Mouse (Mus musculus) liver, embryonic 12.5 days (tissue): ENCODE data around the gene Stac2. TPM values are rescaled to one million over a fixed set of nuclear protein-coding genes. Genes with fewer than 3 reads are reported as not detected.
A peak's percentile ranks its signal among the peaks of the same experiment; 100 is the strongest.

ENCODE experiments used
- ATAC-seq: fragments of 200-750 bp; cut with Nextera tagmentation; 2 replicates; pipeline ENCODE4 v1.8.0; 2017; ENCODE audit warnings: moderate number of reproducible peaks, mild to moderate bottlenecking, moderate library complexity
- H3K27ac ChIP-seq: fragments of 300-500 bp; sonication (generic); 2 replicates; pipeline ENCODE4 v1.5.1; 2016; ENCODE audit warnings: mild to moderate bottlenecking
- H3K27me3 ChIP-seq: fragments of 300-500 bp; sonication (generic); replicated peaks from 2 replicates; pipeline ENCODE4 v1.6.1; 2016; ENCODE audit warnings: mild to moderate bottlenecking, moderate library complexity
- H3K36me3 ChIP-seq: fragments of 300-500 bp; sonication (generic); 2 replicates; pipeline ENCODE4 v1.6.1; 2016; ENCODE audit warnings: mild to moderate bottlenecking, moderate library complexity
- H3K4me1 ChIP-seq: fragments of 300-500 bp; sonication (generic); 2 replicates; pipeline ENCODE4 v1.6.1; 2016
- H3K4me2 ChIP-seq: fragments of 300-500 bp; sonication (generic); 2 replicates; pipeline ENCODE4 v1.6.1; 2016; ENCODE audit warnings: mild to moderate bottlenecking, moderate library complexity
- H3K4me3 ChIP-seq: fragments of 300-500 bp; sonication (generic); 2 replicates; pipeline ENCODE4 v1.5.1; 2016; ENCODE audit warnings: mild to moderate bottlenecking, moderate library complexity
- H3K9ac ChIP-seq: fragments of 300-500 bp; sonication (generic); 2 replicates; pipeline ENCODE4 v1.6.1; 2016; ENCODE audit warnings: mild to moderate bottlenecking, moderate library complexity
- H3K9me3 ChIP-seq: fragments of 300-500 bp; sonication (generic); replicated peaks from 2 replicates; pipeline ENCODE4 v1.6.1; 2016; ENCODE audit warnings: mild to moderate bottlenecking, moderate library complexity
- WGBS: fragments of 180-500 bp; shearing (Covaris S2); methylation state at CpG from one replicate; pipeline ENCODE4 v1.1.7; 2016; ENCODE audit not compliant: insufficient replicate concordance; 5-methylcytosine and 5-hydroxymethylcytosine counted together
- polyA plus RNA-seq: library from polyadenylated mRNA; unstranded; fragments of >200 nt; fragmentation: Nextera tagmentation; extraction: Ambion mirVana; gene quantifications from 2 replicates; pipeline ENCODE4 v1.2.1, GENCODE M21; 2016

Stac2 gene
- polyA plus RNA-seq, 1 experiment from 2014 or later: 0.07 TPM

- H3K9ac ChIP-seq: no peak overlapping the region
- H3K9me3 ChIP-seq: no peaks in the 10 kb centered on the region
- no peak overlapping the region for H3K27ac ChIP-seq
- H3K4me1 ChIP-seq: peaks cover 33% of the 10 kb centered on the region
- 33% methylated on average over 8 of the region's 8 CpGs for WGBS
- no peak for ATAC-seq
- H3K4me2 ChIP-seq: no peak overlapping the region
- H3K27me3 ChIP-seq: peaks cover 61% of the 10 kb centered on the region
- no peak overlapping the region for H3K4me3 ChIP-seq
- no peaks in the 10 kb centered on the region for H3K36me3 ChIP-seq
Observed at GRCm38 (mm10) chr11:98019883-98020610, 33.2 kb downstream of the Stac2 start.

- 33% methylated on average over 10 of the region's 10 CpGs for WGBS
- ATAC-seq: no peak
- no peak overlapping the region for H3K9ac ChIP-seq
- no peaks in the 10 kb centered on the region for H3K9me3 ChIP-seq
- peaks cover 33% of the 10 kb centered on the region for H3K4me1 ChIP-seq
- H3K4me3 ChIP-seq: no peak overlapping the region
- no peak overlapping the region for H3K27ac ChIP-seq
- H3K27me3 ChIP-seq: peaks cover 64% of the 10 kb centered on the region
- H3K36me3 ChIP-seq: no peaks in the 10 kb centered on the region
- no peak overlapping the region for H3K4me2 ChIP-seq
Observed at GRCm38 (mm10) chr11:98018858-98019641, 34.2 kb downstream of the Stac2 start.

GRCm38 (mm10) chr11:98018222-98018621 is 35.0 kb downstream of the Stac2 start:
- H3K9me3 ChIP-seq: no peaks in the 10 kb centered on the region
- no peak overlapping the region for H3K9ac ChIP-seq
- peaks cover 71% of the 10 kb centered on the region for H3K27me3 ChIP-seq
- ATAC-seq: no peak
- no peak overlapping the region for H3K4me3 ChIP-seq
- WGBS: 68% methylated on average over 6 of the region's 6 CpGs
- H3K27ac ChIP-seq: no peak overlapping the region
- no peaks in the 10 kb centered on the region for H3K36me3 ChIP-seq
- H3K4me1 ChIP-seq: peaks cover 32% of the 10 kb centered on the region
- no peak overlapping the region for H3K4me2 ChIP-seq

GRCm38 (mm10) chr11:98016824-98017223 is 36.4 kb downstream of the Stac2 start:
- WGBS: 60% methylated on average over 4 of the region's 4 CpGs
- H3K9me3 ChIP-seq: no peaks in the 10 kb centered on the region
- no peak overlapping the region for H3K4me2 ChIP-seq
- peaks cover 18% of the 10 kb centered on the region for H3K4me1 ChIP-seq
- H3K27ac ChIP-seq: no peak overlapping the region
- no peaks in the 10 kb centered on the region for H3K36me3 ChIP-seq
- no peak overlapping the region for H3K4me3 ChIP-seq
- no peak for ATAC-seq
- no peak overlapping the region for H3K9ac ChIP-seq
- H3K27me3 ChIP-seq: peaks cover 72% of the 10 kb centered on the region

DNA sequence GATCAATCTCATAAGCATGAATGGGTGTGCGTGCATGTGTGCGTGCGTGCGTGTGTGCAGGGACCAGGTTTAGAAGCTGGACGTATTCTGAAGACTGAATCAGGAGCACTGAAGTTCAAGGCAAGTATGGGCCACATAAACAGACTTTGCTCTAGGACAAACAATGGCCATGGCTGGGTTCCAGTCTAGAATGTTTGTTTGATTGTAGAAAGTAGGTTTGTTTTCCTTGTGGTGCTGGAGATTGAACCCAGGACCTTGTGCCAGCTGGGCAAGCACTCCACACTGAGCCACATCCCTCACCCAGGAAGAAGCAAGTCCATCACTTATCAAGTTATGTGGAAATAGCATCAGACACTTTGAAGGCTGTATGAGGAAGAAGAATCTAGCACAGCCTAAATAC is 37.1 kb downstream of the Stac2 start:
- ATAC-seq: no peak
- H3K4me3 ChIP-seq: no peak overlapping the region
- no peak overlapping the region for H3K9ac ChIP-seq
- H3K4me1 ChIP-seq: peaks cover 11% of the 10 kb centered on the region; the same call in 1 of the 2 replicates
- H3K27me3 ChIP-seq: peaks cover 72% of the 10 kb centered on the region
- H3K4me2 ChIP-seq: no peak overlapping the region
- 86% methylated on average over 5 of the region's 5 CpGs for WGBS
- H3K9me3 ChIP-seq: no peaks in the 10 kb centered on the region
- no peaks in the 10 kb centered on the region for H3K36me3 ChIP-seq
- H3K27ac ChIP-seq: no peak overlapping the region

GRCm38 (mm10) chr11:98012831-98013230 is 40.4 kb downstream of the Stac2 start:
- no peaks in the 10 kb centered on the region for H3K36me3 ChIP-seq
- 63% methylated on average over 10 of the region's 10 CpGs for WGBS
- no peak overlapping the region for H3K4me2 ChIP-seq
- no peak for ATAC-seq
- peaks cover 51% of the 10 kb centered on the region for H3K27me3 ChIP-seq
- no peak overlapping the region for H3K4me3 ChIP-seq
- no peak overlapping the region for H3K9ac ChIP-seq
- H3K4me1 ChIP-seq: no peaks in the 10 kb centered on the region
- no peaks in the 10 kb centered on the region for H3K9me3 ChIP-seq
- H3K27ac ChIP-seq: no peak overlapping the region

DNA sequence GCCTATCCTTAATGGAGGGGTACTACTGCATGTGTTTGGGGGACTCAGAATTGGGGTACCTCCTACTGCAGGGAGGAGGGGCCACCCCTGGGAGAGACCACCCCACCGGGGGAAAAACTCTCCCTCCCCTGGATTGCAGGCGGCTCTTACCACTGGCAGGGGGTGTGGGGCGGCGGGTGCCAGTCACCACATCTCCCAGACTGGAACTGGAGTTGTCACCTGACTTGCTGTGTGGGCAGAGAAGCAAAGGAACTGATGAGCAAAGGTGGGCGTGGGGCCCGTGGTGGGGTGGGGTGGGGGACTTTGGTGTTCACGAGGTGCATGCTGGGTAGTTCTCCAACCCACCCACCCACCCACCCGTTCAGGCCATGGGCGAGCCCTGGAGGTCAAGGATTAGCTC is 41.5 kb downstream of the Stac2 start:
- no peaks in the 10 kb centered on the region for H3K4me1 ChIP-seq
- no peaks in the 10 kb centered on the region for H3K36me3 ChIP-seq
- no peak overlapping the region for H3K27ac ChIP-seq
- H3K4me2 ChIP-seq: no peak overlapping the region
- H3K9ac ChIP-seq: no peak overlapping the region
- no peak for ATAC-seq
- H3K4me3 ChIP-seq: no peak overlapping the region
- peaks cover 45% of the 10 kb centered on the region for H3K27me3 ChIP-seq
- no peaks in the 10 kb centered on the region for H3K9me3 ChIP-seq
- 34% methylated on average over 8 of the region's 9 CpGs for WGBS

DNA sequence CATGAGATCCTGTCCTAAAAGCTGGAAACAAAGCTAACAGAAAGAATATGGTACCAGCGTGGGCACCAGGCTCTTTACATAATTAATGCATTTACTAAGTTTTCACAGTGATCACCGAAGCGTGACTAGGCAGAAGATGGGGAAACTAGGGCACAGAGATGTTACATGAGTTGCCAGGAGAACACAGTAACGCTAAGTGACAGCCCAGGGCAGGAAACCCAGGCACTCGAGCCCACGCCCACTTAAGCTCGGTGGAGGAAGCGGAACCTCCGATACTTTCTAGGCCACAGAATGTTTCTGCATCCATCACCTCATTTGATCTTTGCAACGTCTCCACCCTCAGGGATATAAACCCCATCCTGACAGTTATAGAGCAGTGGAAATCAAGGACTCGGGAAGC is 45.2 kb downstream of the Stac2 start:
- Histone ChIP-seq H3K27me3 (peaks cover 57% of the 10 kb centered on the region), H3K9ac (no peak overlapping the region), H3K4me2 (no peak overlapping the region), H3K27ac (no peak overlapping the region), H3K36me3 (no peaks in the 10 kb centered on the region), H3K4me1 (peaks cover 5% of the 10 kb centered on the region), H3K4me3 (no peak overlapping the region), H3K9me3 (no peaks in the 10 kb centered on the region)
- WGBS: 59% methylated on average over 11 of the region's 11 CpGs
- no peak for ATAC-seq

DNA sequence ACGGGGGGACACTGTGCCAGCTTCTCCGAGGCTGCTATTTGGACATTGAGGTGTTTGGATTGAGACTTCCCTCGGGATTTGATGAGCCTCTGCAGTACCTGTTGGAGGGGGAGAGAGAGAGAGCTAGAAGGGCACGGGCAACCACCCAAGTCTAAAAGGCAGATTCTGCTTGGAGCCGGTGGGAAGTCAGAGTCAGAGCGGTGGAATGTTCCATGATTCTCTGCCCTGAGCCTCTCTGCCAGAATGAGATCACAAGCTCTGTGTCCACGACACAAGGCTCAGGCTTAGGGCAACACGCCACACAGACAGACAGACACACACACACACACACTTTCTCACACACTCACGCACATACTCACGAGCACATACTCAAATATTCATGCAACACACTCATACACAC is 47.6 kb downstream of the Stac2 start:
- no peak for ATAC-seq
- Histone ChIP-seq H3K4me1 (peaks cover 16% of the 10 kb centered on the region), H3K9ac (no peak overlapping the region), H3K4me3 (no peak overlapping the region), H3K9me3 (no peaks in the 10 kb centered on the region), H3K27ac (no peak overlapping the region), H3K36me3 (no peaks in the 10 kb centered on the region), H3K4me2 (no peak overlapping the region), H3K27me3 (peaks cover 57% of the 10 kb centered on the region)
- WGBS: 69% methylated on average over 10 of the region's 10 CpGs

DNA sequence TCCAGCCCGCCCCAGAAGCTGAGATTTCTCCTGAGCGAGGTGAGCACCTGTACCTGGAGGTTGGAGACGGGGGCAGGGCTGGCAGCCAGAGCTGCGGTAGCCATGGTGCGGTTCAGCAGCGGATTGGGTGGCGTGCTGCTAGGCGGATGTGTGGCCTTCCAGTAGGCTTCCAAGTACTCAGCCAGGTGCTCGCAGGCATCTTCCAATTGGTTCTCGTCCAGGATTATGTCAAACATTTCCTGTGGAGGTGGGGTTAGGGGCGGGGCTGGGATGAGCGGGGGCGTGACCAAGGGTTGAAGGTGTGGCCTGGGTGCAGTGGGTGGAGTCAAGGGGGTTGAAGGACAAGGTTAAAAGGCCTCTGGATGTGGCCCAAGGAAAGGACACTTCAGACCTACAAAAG is 48.2 kb downstream of the Stac2 start:
- Histone ChIP-seq H3K9ac (no peak overlapping the region), H3K36me3 (no peaks in the 10 kb centered on the region), H3K9me3 (no peaks in the 10 kb centered on the region), H3K27ac (no peak overlapping the region), H3K4me1 (peaks cover 16% of the 10 kb centered on the region), H3K4me2 (peak overlapping the region; percentile 29), H3K4me3 (no peak overlapping the region), H3K27me3 (peaks cover 57% of the 10 kb centered on the region)
- ATAC-seq: peak; percentile 22; the same call in 1 of the 2 replicates
- 21% methylated on average over 13 of the region's 13 CpGs for WGBS

- Histone ChIP-seq H3K9me3 (no peaks in the 10 kb centered on the region), H3K27ac (no peak overlapping the region), H3K4me3 (no peak overlapping the region), H3K36me3 (no peaks in the 10 kb centered on the region), H3K4me1 (peaks cover 17% of the 10 kb centered on the region), H3K4me2 (no peak overlapping the region), H3K9ac (no peak overlapping the region), H3K27me3 (peaks cover 65% of the 10 kb centered on the region)
- 68% methylated on average over 8 of the region's 8 CpGs for WGBS
- no peak for ATAC-seq
Observed at GRCm38 (mm10) chr11:98004161-98004560, 49.1 kb downstream of the Stac2 start.

DNA sequence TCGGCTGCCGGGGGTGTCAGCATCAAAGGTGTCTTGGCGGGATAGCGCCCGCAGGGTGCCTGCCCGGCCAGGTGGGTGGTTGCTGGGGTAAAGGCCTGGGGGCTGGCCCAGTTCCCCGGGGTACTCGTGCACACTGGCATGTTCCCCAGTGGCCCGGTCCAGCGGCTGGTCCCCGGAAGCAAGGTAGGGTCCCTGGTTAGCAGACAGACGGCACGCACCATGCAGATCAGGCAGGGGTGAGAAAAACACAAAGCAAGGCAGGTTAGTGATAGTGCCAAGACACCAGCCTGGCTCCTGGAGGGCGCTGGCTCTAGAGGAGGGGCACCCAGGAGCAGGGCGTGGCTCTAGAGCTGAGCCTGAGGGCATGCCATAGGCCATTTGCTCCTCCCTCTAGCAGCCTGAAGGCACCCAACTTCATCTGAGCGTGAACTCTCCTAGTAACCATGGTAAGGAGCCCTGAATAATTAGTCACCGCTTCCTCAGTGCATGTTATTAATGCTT is 50.0 kb downstream of the Stac2 start:
- Histone ChIP-seq H3K4me2 (peak overlapping the region; percentile 61), H3K36me3 (no peaks in the 10 kb centered on the region), H3K9ac (peak overlapping the region; percentile 18; the same call in 1 of the 2 replicates), H3K27ac (no peak overlapping the region), H3K4me3 (peak overlapping the region; percentile 38), H3K27me3 (peaks cover 75% of the 10 kb centered on the region), H3K9me3 (no peaks in the 10 kb centered on the region), H3K4me1 (peaks cover 24% of the 10 kb centered on the region)
- 30% methylated on average over 17 of the region's 17 CpGs for WGBS
- no peak for ATAC-seq
